Mouse (Mus musculus): Measurements from ENCODE around the gene Phkg1. TPM values are rescaled to one million over a fixed set of nuclear protein-coding genes. Genes with fewer than 3 reads are reported as not detected.

Gene Phkg1
- total RNA-seq, 2 experiments from 2014 or later, result 14.3 to 14.7 TPM

DNA sequence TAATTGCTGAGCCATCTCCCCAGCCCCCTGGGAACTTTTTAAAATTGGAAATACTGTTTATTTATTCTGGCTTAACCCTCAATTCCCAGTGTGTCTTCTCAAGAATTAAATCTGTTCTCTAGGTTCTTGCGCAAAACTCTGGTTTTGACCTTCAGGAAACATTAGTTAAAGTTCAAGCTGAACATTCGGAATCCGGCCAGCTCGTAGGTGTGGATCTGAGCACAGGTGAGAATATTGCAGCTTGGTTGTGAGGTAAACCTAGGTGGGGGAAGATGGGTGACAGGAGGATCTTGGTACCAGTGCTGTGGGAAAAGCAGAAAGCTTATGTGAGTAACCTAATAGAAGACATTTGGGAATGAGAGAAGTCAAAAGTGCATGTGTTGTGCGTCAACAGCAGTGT, 53.5 kb downstream of the Phkg1 start:
- DNase-seq, result no peak

Other genes starting within 250 kb of the Phkg1 start
- gene Zfp11, start 228.4 kb downstream of the Phkg1 start, total RNA-seq (2021), result 1 to 10 TPM; 2.4 to 2.9 TPM
- not detected for gene Sept14, start 190.0 kb downstream of the Phkg1 start, total RNA-seq (2021)
- gene Mrps17, start 183.1 kb downstream of the Phkg1 start, total RNA-seq (2021), result 10 to 100 TPM; 87.6 to 91.5 TPM
- 100 to 1,000 TPM; 843 to 897 TPM for gene Nipsnap2, start 173.5 kb downstream of the Phkg1 start, total RNA-seq (2021)
- 10 to 100 TPM in 1 of 2 experiments, 1 to 10 TPM in 1; 8.9 to 10.7 TPM for gene Psph, start 111.1 kb downstream of the Phkg1 start, total RNA-seq (2021)
- 10 to 100 TPM; 10.3 to 11.9 TPM for gene Sumf2, start 51.6 kb downstream of the Phkg1 start, total RNA-seq (2021)
- gene Chchd2, start 11.1 kb downstream of the Phkg1 start, total RNA-seq (2021), result 1,000 to 10,000 TPM; 1,175 to 1,318 TPM
- gene Zbed5, start 2.8 kb downstream of the Phkg1 start, total RNA-seq (2021), result under 1 TPM; 0.46 to 0.69 TPM
- 1 to 10 TPM in 1 of 2 experiments, under 1 TPM in 1; 0.45 to 1.1 TPM for gene Nupr1l, start 10.0 kb upstream of the Phkg1 start, total RNA-seq (2021)
- 10 to 100 TPM; 14.6 to 18.4 TPM for gene Vkorc1l1, start 43.4 kb upstream of the Phkg1 start, total RNA-seq (2021)
- gene Gusb, start 104.5 kb upstream of the Phkg1 start, total RNA-seq (2021), result 10 to 100 TPM; 14.1 TPM
- 1 to 10 TPM; 4.6 to 5.0 TPM for gene Asl, start 130.7 kb upstream of the Phkg1 start, total RNA-seq (2021)
- gene Crcp, start 130.7 kb upstream of the Phkg1 start, total RNA-seq (2021), result 10 to 100 TPM; 13.8 to 14.8 TPM
- 1 to 10 TPM; 6.9 to 8.3 TPM for gene Tpst1, start 174.8 kb upstream of the Phkg1 start, total RNA-seq (2021)
- 1 to 10 TPM; 1.9 to 3.0 TPM for gene Kctd7, start 246.3 kb upstream of the Phkg1 start, total RNA-seq (2021)